Mouse (Mus musculus): ENCODE results near the gene Slc35a2. TPM values are rescaled to one million over a fixed set of nuclear protein-coding genes. Genes with fewer than 3 reads are reported as not detected.

Gene Slc35a2
- polyA plus RNA-seq, 1 experiment = 40.6 TPM

DNA sequence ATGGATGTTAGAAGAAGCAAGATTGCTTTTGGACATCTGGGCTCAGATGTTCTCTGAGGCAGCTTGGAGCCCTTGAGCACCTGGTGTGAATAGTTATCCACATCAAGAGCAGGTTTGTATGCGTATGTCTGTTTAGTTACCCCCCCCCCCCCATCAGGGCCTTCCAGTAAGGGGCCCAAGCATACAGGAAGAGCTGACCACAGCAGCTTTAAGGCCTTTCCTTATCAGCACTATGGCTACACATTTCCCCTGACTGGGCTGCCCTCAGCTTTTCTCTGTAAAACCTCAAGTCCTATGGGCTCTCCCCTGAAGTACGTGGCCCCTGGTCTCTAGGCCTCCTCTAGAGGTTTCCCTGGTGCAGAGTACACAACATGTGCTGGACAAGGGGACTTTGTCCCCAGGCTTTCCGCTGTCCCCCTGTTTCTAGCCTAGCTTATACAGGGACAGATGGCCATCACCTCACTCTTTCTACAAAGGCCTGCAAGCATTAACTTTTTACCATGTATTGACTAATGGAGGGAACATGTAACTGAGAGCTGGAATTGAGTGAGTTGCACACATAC lies 24.6 kb upstream of the Slc35a2 start:
- H3K4me1 ChIP-seq (ENCODE audit: control insufficient read depth, insufficient read depth, low read length) = no peaks in the 10 kb centered on the region
- no peaks in the 10 kb centered on the region for H3K27me3 ChIP-seq (ENCODE audit: control insufficient read depth, insufficient read depth, low read length)
- TF ChIP-seq POLR2A (IDR thresholded peaks at IDR 0.05; ENCODE audit: borderline replicate concordance, insufficient read depth, low read length) = no peak
- TF ChIP-seq CTCF (IDR thresholded peaks at IDR 0.05; ENCODE audit: borderline replicate concordance, insufficient read depth, low read depth, low read length) = no peak
- no peak overlapping the region for H3K4me3 ChIP-seq (replicated peaks; ENCODE audit: insufficient read depth, low read depth, low read length)
- no peak for DNase-seq
- WGBS = 77% methylated on average over 3 of the region's 3 CpGs
- H3K27ac ChIP-seq (ENCODE audit: insufficient read depth, low read length) = no peak overlapping the region

- H3K4me1 ChIP-seq (ENCODE audit: control insufficient read depth, insufficient read depth, low read length) = no peaks in the 10 kb centered on the region
- WGBS = 74% methylated on average over 1 of the region's 1 CpGs
- no peaks in the 10 kb centered on the region for H3K27me3 ChIP-seq (ENCODE audit: control insufficient read depth, insufficient read depth, low read length)
- TF ChIP-seq POLR2A (IDR thresholded peaks at IDR 0.05; ENCODE audit: borderline replicate concordance, insufficient read depth, low read length) (no peak), CTCF (IDR thresholded peaks at IDR 0.05; ENCODE audit: borderline replicate concordance, insufficient read depth, low read depth, low read length) (no peak)
- H3K27ac ChIP-seq (ENCODE audit: insufficient read depth, low read length) = no peak overlapping the region
- no peak for DNase-seq
- H3K4me3 ChIP-seq (replicated peaks; ENCODE audit: insufficient read depth, low read depth, low read length) = no peak overlapping the region
Observed at GRCm38 (mm10) chrX:7863181-7863580, 20.6 kb upstream of the Slc35a2 start.

DNA sequence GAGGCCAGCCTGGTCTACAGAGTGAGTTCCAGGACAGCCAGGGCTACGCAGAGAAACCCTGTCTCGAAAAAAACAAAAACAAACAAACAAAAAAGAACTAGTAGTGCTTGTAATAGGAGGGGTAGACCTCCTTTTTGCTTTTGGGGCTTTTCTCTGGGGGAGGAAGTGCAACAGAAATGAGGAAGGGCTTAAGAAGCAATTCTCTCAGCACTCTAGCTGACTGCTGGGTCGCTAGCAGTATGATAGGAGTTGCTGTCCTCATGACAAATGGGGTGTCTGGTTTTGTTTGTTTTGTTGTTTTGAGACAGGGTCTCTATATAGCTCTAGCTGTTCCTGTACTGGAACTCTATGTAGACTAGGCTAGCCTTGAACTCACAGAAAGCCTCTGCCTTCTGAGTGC lies 19.3 kb upstream of the Slc35a2 start:
- H3K27me3 ChIP-seq (ENCODE audit: control insufficient read depth, insufficient read depth, low read length) = no peaks in the 10 kb centered on the region
- 94% methylated on average over 3 of the region's 3 CpGs for WGBS
- TF ChIP-seq POLR2A (IDR thresholded peaks at IDR 0.05; ENCODE audit: borderline replicate concordance, insufficient read depth, low read length) (no peak), CTCF (IDR thresholded peaks at IDR 0.05; ENCODE audit: borderline replicate concordance, insufficient read depth, low read depth, low read length) (no peak)
- no peak overlapping the region for H3K27ac ChIP-seq (ENCODE audit: insufficient read depth, low read length)
- no peak overlapping the region for H3K4me3 ChIP-seq (replicated peaks; ENCODE audit: insufficient read depth, low read depth, low read length)
- H3K4me1 ChIP-seq (ENCODE audit: control insufficient read depth, insufficient read depth, low read length) = no peaks in the 10 kb centered on the region
- no peak for DNase-seq

GRCm38 (mm10) chrX:7865343-7865742 lies 18.5 kb upstream of the Slc35a2 start:
- Histone ChIP-seq H3K27ac (ENCODE audit: insufficient read depth, low read length) (no peak overlapping the region), H3K4me3 (replicated peaks; ENCODE audit: insufficient read depth, low read depth, low read length) (no peak overlapping the region), H3K4me1 (ENCODE audit: control insufficient read depth, insufficient read depth, low read length) (no peaks in the 10 kb centered on the region), H3K27me3 (ENCODE audit: control insufficient read depth, insufficient read depth, low read length) (no peaks in the 10 kb centered on the region)
- DNase-seq = no peak
- WGBS = 74% methylated on average over 2 of the region's 2 CpGs
- no peak for TF ChIP-seq POLR2A (IDR thresholded peaks at IDR 0.05; ENCODE audit: borderline replicate concordance, insufficient read depth, low read length)
- no peak for TF ChIP-seq CTCF (IDR thresholded peaks at IDR 0.05; ENCODE audit: borderline replicate concordance, insufficient read depth, low read depth, low read length)

DNA sequence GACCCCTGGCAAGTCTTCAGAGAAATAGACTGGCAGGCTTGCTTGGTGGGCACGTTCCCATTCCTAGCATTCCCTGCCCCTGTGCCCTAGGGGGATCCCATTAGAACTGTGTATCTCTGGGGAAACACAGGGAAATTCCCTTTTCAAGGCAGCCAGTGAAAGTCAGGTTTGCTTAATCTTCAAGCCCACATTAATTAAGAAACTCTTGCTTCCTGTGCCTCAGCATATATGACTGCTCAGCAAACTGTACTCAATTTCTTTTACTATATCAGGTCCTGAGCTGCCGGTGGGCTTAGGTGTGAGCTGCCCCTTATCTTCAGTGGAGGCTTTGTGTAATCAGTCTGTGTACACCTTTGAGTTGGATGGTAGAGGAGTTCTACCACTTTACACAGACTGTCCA lies 18.0 kb upstream of the Slc35a2 start:
- no peak overlapping the region for H3K4me3 ChIP-seq (replicated peaks; ENCODE audit: insufficient read depth, low read depth, low read length)
- no peak overlapping the region; the same call in 1 of the 2 replicates for H3K27ac ChIP-seq (ENCODE audit: insufficient read depth, low read length)
- 58% methylated on average over 2 of the region's 2 CpGs for WGBS
- TF ChIP-seq POLR2A (IDR thresholded peaks at IDR 0.05; ENCODE audit: borderline replicate concordance, insufficient read depth, low read length) (no peak), CTCF (IDR thresholded peaks at IDR 0.05; ENCODE audit: borderline replicate concordance, insufficient read depth, low read depth, low read length) (no peak)
- H3K27me3 ChIP-seq (ENCODE audit: control insufficient read depth, insufficient read depth, low read length) = no peaks in the 10 kb centered on the region
- no peak for DNase-seq
- no peaks in the 10 kb centered on the region for H3K4me1 ChIP-seq (ENCODE audit: control insufficient read depth, insufficient read depth, low read length)

GRCm38 (mm10) chrX:7867141-7867540 lies 16.7 kb upstream of the Slc35a2 start:
- WGBS = 100% methylated on average over 1 of the region's 1 CpGs
- H3K4me3 ChIP-seq (replicated peaks; ENCODE audit: insufficient read depth, low read depth, low read length) = no peak overlapping the region

GRCm38 (mm10) chrX:7868506-7868905 lies 15.3 kb upstream of the Slc35a2 start:
- Histone ChIP-seq H3K4me3 (replicated peaks; ENCODE audit: insufficient read depth, low read depth, low read length) (no peak overlapping the region), H3K4me1 (ENCODE audit: control insufficient read depth, insufficient read depth, low read length) (no peaks in the 10 kb centered on the region), H3K27me3 (ENCODE audit: control insufficient read depth, insufficient read depth, low read length) (no peaks in the 10 kb centered on the region), H3K27ac (ENCODE audit: insufficient read depth, low read length) (no peak overlapping the region)
- 44% methylated on average over 2 of the region's 2 CpGs for WGBS
- no peak for DNase-seq
- TF ChIP-seq POLR2A (IDR thresholded peaks at IDR 0.05; ENCODE audit: borderline replicate concordance, insufficient read depth, low read length) = no peak
- TF ChIP-seq CTCF (IDR thresholded peaks at IDR 0.05; ENCODE audit: borderline replicate concordance, insufficient read depth, low read depth, low read length) = no peak

More at GRCm38 (mm10) chrX:7867141-7867540, 16.7 kb upstream of the Slc35a2 start:
- Histone ChIP-seq H3K27me3 (ENCODE audit: control insufficient read depth, insufficient read depth, low read length) (no peaks in the 10 kb centered on the region), H3K27ac (ENCODE audit: insufficient read depth, low read length) (no peak overlapping the region), H3K4me1 (ENCODE audit: control insufficient read depth, insufficient read depth, low read length) (no peaks in the 10 kb centered on the region)
- no peak for TF ChIP-seq POLR2A (IDR thresholded peaks at IDR 0.05; ENCODE audit: borderline replicate concordance, insufficient read depth, low read length)
- no peak for TF ChIP-seq CTCF (IDR thresholded peaks at IDR 0.05; ENCODE audit: borderline replicate concordance, insufficient read depth, low read depth, low read length)
- no peak for DNase-seq

- H3K27ac ChIP-seq (ENCODE audit: insufficient read depth, low read length) = no peak overlapping the region
- no peak for DNase-seq
- WGBS = 52% methylated on average over 3 of the region's 3 CpGs
Observed at GRCm38 (mm10) chrX:7869826-7870225, 14.0 kb upstream of the Slc35a2 start.

More at GRCm38 (mm10) chrX:7869826-7870225, 14.0 kb upstream of the Slc35a2 start:
- TF ChIP-seq POLR2A (IDR thresholded peaks at IDR 0.05; ENCODE audit: borderline replicate concordance, insufficient read depth, low read length) (no peak), CTCF (IDR thresholded peaks at IDR 0.05; ENCODE audit: borderline replicate concordance, insufficient read depth, low read depth, low read length) (no peak)
- Histone ChIP-seq H3K4me1 (ENCODE audit: control insufficient read depth, insufficient read depth, low read length) (no peaks in the 10 kb centered on the region), H3K27me3 (ENCODE audit: control insufficient read depth, insufficient read depth, low read length) (no peaks in the 10 kb centered on the region), H3K4me3 (replicated peaks; ENCODE audit: insufficient read depth, low read depth, low read length) (no peak overlapping the region)

Data from cerebellum, adult 2 months (tissue).